Mouse (Mus musculus): ENCODE data around the gene Slc25a20.

- TF ChIP-seq POLR2A (IDR thresholded peaks at IDR 0.05; ENCODE audit: borderline replicate concordance, insufficient read depth, low read length) (no peak), CTCF (IDR thresholded peaks at IDR 0.05; ENCODE audit: borderline replicate concordance, insufficient read depth, low read depth, low read length) (no peak; the same call in 1 of the 2 replicates)
Measured at GRCm38 (mm10) chr9:108673151-108673550, 11.3 kb downstream of the Slc25a20 start.

Measured in cerebellum, adult 2 months (tissue).